In the genomic region with DNA sequence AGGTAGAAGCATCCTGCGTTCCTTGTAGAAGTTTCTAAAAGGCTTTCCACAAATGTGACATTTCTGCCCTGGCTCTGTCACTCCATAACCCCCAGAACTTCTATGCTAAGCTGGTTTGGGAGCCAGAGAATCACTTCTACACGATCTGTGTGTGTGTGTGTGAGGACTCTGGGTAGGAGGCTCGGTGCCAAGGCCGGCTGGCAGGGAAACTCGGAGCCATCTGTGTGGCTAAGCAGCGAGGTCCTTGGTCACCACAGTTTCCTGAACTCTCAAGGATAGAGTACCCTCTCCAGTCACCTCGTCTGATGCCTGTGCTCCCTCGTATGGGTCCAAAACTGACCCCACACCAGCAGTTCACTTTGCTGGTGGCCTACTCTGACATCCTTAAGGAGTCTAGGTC, we compare ENCODE assay signal across 15 mouse cellular contexts.
DNase-seq lines count a peak whose midpoint lies in the region; ATAC-seq and TF ChIP-seq lines count a peak whose summit lies in the region.
"Had no signal": no experiment of that assay in that cellular context is flagged by ENCODE, and none has a peak within 500 bp of the region (broad histone marks: within the 10 kb centered on the region; RNA-seq: fewer than 3 reads in every experiment).

No protein-coding gene starts in this region.

- no peak overlapping the region for H3K4me3 ChIP-seq in forebrain, postnatal 0 days (ENCODE audit: low read depth, low read length)
- H3K4me3 ChIP-seq in forebrain, embryonic 11.5 days (ENCODE audit: low read depth, low read length), result no peak overlapping the region
- H3K4me3 ChIP-seq: kidney, embryonic 15.5 days; layer of hippocampus, adult 2 months; left cerebral cortex, adult 2 months; limb, embryonic 15.5 days; megakaryocyte, embryonic 14.5 days; neural tube, embryonic 12.5 days had no signal

- DNase-seq in forebrain, postnatal 0 days, result peak; percentile 39
- DNase-seq in forebrain, embryonic 11.5 days (ENCODE audit: low spot score), result no peak
- peak; percentile 92 for DNase-seq in left cerebral cortex, postnatal 4 days
- DNase-seq in left cerebral cortex, postnatal 36 days (ENCODE audit: low spot score in 2 of 2), result no peak
- DNase-seq in cerebellum, postnatal 10 days, result peak; percentile 98
- DNase-seq: lung, adult 2 months had no signal

- no peak for TF ChIP-seq CTCF in forebrain, postnatal 0 days (IDR thresholded peaks at IDR 0.05; ENCODE audit: low read depth)

- H3K27ac ChIP-seq in forebrain, postnatal 0 days (ENCODE audit: low read depth, low read length), result no peak overlapping the region
- no peak overlapping the region for H3K27ac ChIP-seq in forebrain, embryonic 11.5 days (ENCODE audit: low read depth, low read length)
- H3K27ac ChIP-seq: kidney, embryonic 15.5 days; layer of hippocampus, adult 2 months; left cerebral cortex, adult 2 months; limb, embryonic 15.5 days; neural tube, embryonic 12.5 days had no signal

- no peak overlapping the region for H3K4me2 ChIP-seq in forebrain, postnatal 0 days (ENCODE audit: low read depth)
- no peak overlapping the region for H3K4me2 ChIP-seq in forebrain, embryonic 11.5 days (ENCODE audit: low read depth, low read length, severe bottlenecking)
- H3K4me2 ChIP-seq: kidney, embryonic 15.5 days; limb, embryonic 15.5 days; neural tube, embryonic 12.5 days had no signal

- no peak overlapping the region for H3K9ac ChIP-seq in forebrain, postnatal 0 days
- H3K9ac ChIP-seq in forebrain, embryonic 11.5 days (ENCODE audit: low read length), result no peak overlapping the region
- H3K9ac ChIP-seq: kidney, embryonic 15.5 days; limb, embryonic 15.5 days; neural tube, embryonic 12.5 days had no signal

- intact Hi-C loops in left cerebral cortex, postnatal 4 days (cut with DNase I), result no loop called here
- intact Hi-C loops in left cerebral cortex, postnatal 36 days (cut with DNase I), result no loop called here

- H3K36me3 ChIP-seq in forebrain, postnatal 0 days (ENCODE audit: insufficient read depth), result peaks cover 69% of the 10 kb centered on the region
- peaks cover 5% of the 10 kb centered on the region; the same call in 1 of the 2 replicates for H3K36me3 ChIP-seq in forebrain, embryonic 11.5 days (ENCODE audit: control insufficient read depth, insufficient read depth, low read length)

- no peaks in the 10 kb centered on the region for H3K27me3 ChIP-seq in forebrain, postnatal 0 days (ENCODE audit: insufficient read depth, low read length)
- no peaks in the 10 kb centered on the region for H3K27me3 ChIP-seq in forebrain, embryonic 11.5 days (ENCODE audit: control insufficient read depth, insufficient read depth, low read length)
- H3K27me3 ChIP-seq: kidney, embryonic 15.5 days; limb, embryonic 15.5 days; neural tube, embryonic 12.5 days had no signal

- 65% methylated on average over 8 of the region's 8 CpGs for WGBS in forebrain, postnatal 0 days
- WGBS in forebrain, embryonic 11.5 days, result 94% methylated on average over 8 of the region's 8 CpGs

- no peaks in the 10 kb centered on the region for H3K4me1 ChIP-seq in forebrain, postnatal 0 days (ENCODE audit: insufficient read depth)
- H3K4me1 ChIP-seq in forebrain, embryonic 11.5 days (replicated peaks; ENCODE audit: control insufficient read depth, insufficient read depth, low read length), result no peaks in the 10 kb centered on the region
- H3K4me1 ChIP-seq: neural tube, embryonic 12.5 days had no signal

- no peak; the same call in 1 of the 2 replicates for ATAC-seq in forebrain, postnatal 0 days
- ATAC-seq in forebrain, embryonic 11.5 days (replicated peaks; ENCODE audit: low FRiP score), result no peak
- peak; percentile 70; the same call in 1 of the 2 replicates for ATAC-seq in cerebellum, adult (ENCODE audit: insufficient number of reproducible peaks, low FRiP score, low TSS enrichment)
- no peak for ATAC-seq in erythroid progenitor cell, adult 5-6 weeks (replicated peaks; ENCODE audit: low FRiP score, poor library complexity, severe bottlenecking)
- no peak for ATAC-seq in inflammation-experienced regulatory T-cells, adult 6 months

- no peaks in the 10 kb centered on the region for H3K9me3 ChIP-seq in forebrain, postnatal 0 days (ENCODE audit: low read length)
- H3K9me3 ChIP-seq in forebrain, embryonic 11.5 days (ENCODE audit: control insufficient read depth, low read length), result no peaks in the 10 kb centered on the region
- H3K9me3 ChIP-seq: kidney, embryonic 15.5 days; limb, embryonic 15.5 days; megakaryocyte, embryonic 14.5 days; neural tube, embryonic 12.5 days had no signal

Comparison
In these comparisons a context has a peak if more than half of its experiments do, and no peak if none do; other contexts are left out.
1. DNase-seq: peak in forebrain, postnatal 0 days (single experiment), left cerebral cortex, postnatal 4 days (single experiment) and cerebellum, postnatal 10 days (2 of 2); none in forebrain, embryonic 11.5 days (single experiment) and left cerebral cortex, postnatal 36 days (0 of 2).